Mouse (Mus musculus) ES-Bruce4 (cell line): ENCODE measurements at regions not wholly inside any gene's neighbourhood (a gene's known extent, or its start where the extent isn't known, plus 50 kb on each side); places are given as distances from the start of the nearest gene placed in this dataset.

Experiments
- CTCF ChIP-seq: IDR thresholded peaks from one replicate; pipeline ENCODE4 v1.8.1; 2011; ENCODE audit warnings: low read depth, low read length
- EP300 ChIP-seq: IDR thresholded peaks from 2 replicates; pipeline ENCODE4 v1.6.1; 2011; ENCODE audit warnings: low read depth, low read length; ENCODE audit not compliant: insufficient read depth
- POLR2A ChIP-seq: IDR thresholded peaks from one replicate; pipeline ENCODE4 v1.8.1; 2011; ENCODE audit warnings: low read length; ENCODE audit not compliant: insufficient read depth

DNA sequence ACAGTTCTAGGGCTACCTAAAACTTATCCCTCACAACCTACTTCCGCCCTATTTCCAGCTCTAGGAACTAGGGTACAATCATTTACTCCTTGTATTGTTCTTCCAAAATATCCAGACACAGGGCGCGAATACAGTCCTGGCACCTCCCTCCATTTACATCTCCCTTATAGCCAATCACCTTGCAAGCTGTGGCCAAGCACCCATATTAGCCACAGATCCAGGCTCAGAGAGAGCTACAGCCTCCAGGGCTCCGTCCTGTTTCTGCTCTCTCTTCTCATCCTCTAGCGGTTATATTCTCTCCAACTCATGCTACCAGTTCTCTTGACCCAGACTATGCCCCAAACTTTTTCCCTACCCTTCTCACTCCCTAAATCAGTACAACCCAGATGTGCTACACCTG lies 352.9 kb upstream of the Rarb start:
- TF ChIP-seq POLR2A, result no peak
- TF ChIP-seq CTCF, result no peak
- no peak for TF ChIP-seq EP300
